Mouse (Mus musculus) heart, adult 11 months (tissue): ENCODE results near the gene Zfp869.
A peak's percentile ranks its signal among the peaks of the same experiment; 100 is the strongest.
"Not testable (repeated sequence)": the region's sequence is repeated elsewhere in the genome, so short reads cannot be mapped to it uniquely, and the experiment has no call there.

ENCODE experiments used
- DNase-seq: peaks from one replicate; pipeline ENCODE4 v3.0.0; 2022

Zfp869 gene

GRCm38 (mm10) chr8:69710624-69711023 lies at the start of gene Zfp869:
Gene Zfp869 (minus strand): TSS chr8:69710724.
- peak; percentile 41 for DNase-seq

GRCm38 (mm10) chr8:69758316-69758715 lies 47.8 kb upstream of the Zfp869 start:
- DNase-seq = no peak

GRCm38 (mm10) chr8:69752437-69752836 lies 41.9 kb upstream of the Zfp869 start:
- DNase-seq = no peak

- peak; percentile 100 for DNase-seq
These were observed 39.3 kb upstream of the Zfp869 start, which contains the start of gene Zfp963 for GRCm38 (mm10) chr8:69749544-69750454. Gene Zfp963 (minus strand): TSS chr8:69749970.

- DNase-seq = peak; percentile 52
These were observed 30.7 kb upstream of the Zfp869 start for GRCm38 (mm10) chr8:69741231-69741630.

GRCm38 (mm10) chr8:69740763-69741162 lies 30.2 kb upstream of the Zfp869 start:
- peak; percentile 41 for DNase-seq

GRCm38 (mm10) chr8:69735495-69735894 lies 25.0 kb upstream of the Zfp869 start:
- no peak for DNase-seq

- no peak for DNase-seq
These were observed 6.7 kb upstream of the Zfp869 start for GRCm38 (mm10) chr8:69717232-69717580.

GRCm38 (mm10) chr8:69716403-69717231 lies 6.1 kb upstream of the Zfp869 start:
- DNase-seq = peak; percentile 100

GRCm38 (mm10) chr8:69715366-69715765 lies 4.8 kb upstream of the Zfp869 start:
- DNase-seq = peak; percentile 88

GRCm38 (mm10) chr8:69713516-69713915 lies 3.0 kb upstream of the Zfp869 start:
- peak; percentile 58 for DNase-seq

GRCm38 (mm10) chr8:69701810-69702209 lies 8.7 kb downstream of the Zfp869 start:
- DNase-seq = peak; percentile 71

- not testable (repeated sequence) for DNase-seq
These were observed 45.5 kb downstream of the Zfp869 start for GRCm38 (mm10) chr8:69665051-69665450.

- DNase-seq = peak; percentile 62
These were observed 49.2 kb downstream of the Zfp869 start for GRCm38 (mm10) chr8:69661294-69661693.
